Mouse (Mus musculus) megakaryocyte, embryonic 14.5 days (primary cell): ENCODE measurements at regions not wholly inside any gene's neighbourhood (a gene's known extent, or its start where the extent isn't known, plus 50 kb on each side); places are given as distances from the start of the nearest gene placed in this dataset.
A peak's percentile ranks its signal among the peaks of the same experiment; 100 is the strongest.

ENCODE experiments used
- H3K27me3 ChIP-seq: replicated peaks from 2 replicates; pipeline ENCODE3; 2012; ENCODE audit warnings: inconsistent platforms
- H3K36me3 ChIP-seq: replicated peaks from 2 replicates; pipeline ENCODE3; 2012; ENCODE audit warnings: low read length, inconsistent platforms, mixed read lengths
- H3K4me1 ChIP-seq: 2 replicates; pipeline ENCODE4 v1.6.1; 2012; ENCODE audit warnings: inconsistent platforms
- H3K4me3 ChIP-seq: replicated peaks from 2 replicates; pipeline ENCODE3; 2012; ENCODE audit warnings: moderate library complexity, mild to moderate bottlenecking, inconsistent platforms
- H3K9me3 ChIP-seq: 2 replicates; pipeline ENCODE4 v1.6.1; 2012; ENCODE audit warnings: inconsistent platforms
- FLI1 ChIP-seq: IDR thresholded peaks from 2 replicates; pipeline ENCODE4 v1.6.1; 2012; ENCODE audit warnings: low read length, inconsistent platforms, mixed read lengths
- GATA1 ChIP-seq: IDR thresholded peaks from 3 replicates; pipeline ENCODE4 v1.6.1; 2012; ENCODE audit warnings: mixed read lengths, low read length, inconsistent platforms, borderline replicate concordance

GRCm38 (mm10) chr13:52255697-52256096, 275.4 kb downstream of the Diras2 start:
- Histone ChIP-seq H3K9me3 (peaks cover 13% of the 10 kb centered on the region), H3K36me3 (peaks cover 2% of the 10 kb centered on the region), H3K4me1 (peaks cover 70% of the 10 kb centered on the region), H3K27me3 (peaks cover 2% of the 10 kb centered on the region), H3K4me3 (no peak overlapping the region)
- no peak for TF ChIP-seq GATA1
- no peak for TF ChIP-seq FLI1

GRCm38 (mm10) chr13:52258373-52258772, 272.7 kb downstream of the Diras2 start:
- Histone ChIP-seq H3K36me3 (peaks cover 2% of the 10 kb centered on the region), H3K27me3 (peaks cover 10% of the 10 kb centered on the region), H3K4me1 (peaks cover 53% of the 10 kb centered on the region), H3K4me3 (peak overlapping the region; percentile 7), H3K9me3 (peaks cover 13% of the 10 kb centered on the region)
- TF ChIP-seq GATA1, result no peak
- no peak for TF ChIP-seq FLI1

GRCm38 (mm10) chr13:52262949-52263550, 268.0 kb downstream of the Diras2 start:
- H3K9me3 ChIP-seq, result peaks cover 13% of the 10 kb centered on the region
- H3K4me1 ChIP-seq, result peaks cover 25% of the 10 kb centered on the region
- H3K27me3 ChIP-seq, result peaks cover 18% of the 10 kb centered on the region
- TF ChIP-seq FLI1, result no peak
- H3K36me3 ChIP-seq, result peaks cover 2% of the 10 kb centered on the region
- H3K4me3 ChIP-seq, result no peak overlapping the region

- no peaks in the 10 kb centered on the region for H3K9me3 ChIP-seq
- H3K36me3 ChIP-seq, result no peaks in the 10 kb centered on the region
- TF ChIP-seq FLI1 (no peak), GATA1 (no peak)
- no peak overlapping the region for H3K4me3 ChIP-seq
- peaks cover 34% of the 10 kb centered on the region for H3K4me1 ChIP-seq
- H3K27me3 ChIP-seq, result peaks cover 12% of the 10 kb centered on the region
These were observed 262.8 kb downstream of the Diras2 start for GRCm38 (mm10) chr13:52268279-52268678.

GRCm38 (mm10) chr13:52273502-52274246, 257.4 kb downstream of the Diras2 start:
- Histone ChIP-seq H3K36me3 (peaks cover 2% of the 10 kb centered on the region), H3K4me3 (no peak overlapping the region), H3K27me3 (peaks cover 22% of the 10 kb centered on the region), H3K9me3 (peaks cover 6% of the 10 kb centered on the region), H3K4me1 (peaks cover 58% of the 10 kb centered on the region)
- TF ChIP-seq FLI1 (no peak), GATA1 (no peak)

GRCm38 (mm10) chr13:52275196-52275595, 255.9 kb downstream of the Diras2 start:
- peaks cover 27% of the 10 kb centered on the region for H3K27me3 ChIP-seq
- H3K4me3 ChIP-seq, result no peak overlapping the region
- TF ChIP-seq GATA1 (no peak), FLI1 (no peak)
- peaks cover 2% of the 10 kb centered on the region for H3K36me3 ChIP-seq
- H3K9me3 ChIP-seq, result peaks cover 12% of the 10 kb centered on the region
- H3K4me1 ChIP-seq, result peaks cover 61% of the 10 kb centered on the region

GRCm38 (mm10) chr13:52275675-52276074, 255.4 kb downstream of the Diras2 start:
- peaks cover 30% of the 10 kb centered on the region for H3K27me3 ChIP-seq
- H3K4me1 ChIP-seq, result peaks cover 62% of the 10 kb centered on the region
- H3K4me3 ChIP-seq, result peak overlapping the region; percentile 71
- peaks cover 2% of the 10 kb centered on the region for H3K36me3 ChIP-seq
- TF ChIP-seq FLI1 (no peak), GATA1 (no peak)
- H3K9me3 ChIP-seq, result peaks cover 12% of the 10 kb centered on the region

GRCm38 (mm10) chr13:52277195-52277594, 253.9 kb downstream of the Diras2 start:
- H3K36me3 ChIP-seq, result peaks cover 2% of the 10 kb centered on the region
- peaks cover 32% of the 10 kb centered on the region for H3K27me3 ChIP-seq
- peaks cover 19% of the 10 kb centered on the region for H3K9me3 ChIP-seq
- TF ChIP-seq FLI1 (no peak), GATA1 (no peak)
- H3K4me1 ChIP-seq, result peaks cover 73% of the 10 kb centered on the region
- peak overlapping the region; percentile 2 for H3K4me3 ChIP-seq

GRCm38 (mm10) chr13:52278831-52279230, 252.2 kb downstream of the Diras2 start:
- TF ChIP-seq FLI1, result no peak
- TF ChIP-seq GATA1, result no peak
- Histone ChIP-seq H3K9me3 (peaks cover 19% of the 10 kb centered on the region), H3K36me3 (peaks cover 2% of the 10 kb centered on the region), H3K27me3 (peaks cover 26% of the 10 kb centered on the region), H3K4me3 (no peak overlapping the region), H3K4me1 (peaks cover 80% of the 10 kb centered on the region)

- Histone ChIP-seq H3K36me3 (peaks cover 2% of the 10 kb centered on the region), H3K27me3 (peaks cover 21% of the 10 kb centered on the region), H3K9me3 (peaks cover 19% of the 10 kb centered on the region), H3K4me1 (peaks cover 86% of the 10 kb centered on the region), H3K4me3 (no peak overlapping the region)
- TF ChIP-seq GATA1 (no peak), FLI1 (no peak)
These were observed 251.7 kb downstream of the Diras2 start for GRCm38 (mm10) chr13:52279281-52279969.
